Mouse (Mus musculus) hindbrain, embryonic 14.5 days (tissue): ENCODE data around the gene Nanos1. TPM values are rescaled to one million over a fixed set of nuclear protein-coding genes. Genes with fewer than 3 reads are reported as not detected.

Experiments used
- ATAC-seq: fragments of 200-750 bp; cut with Nextera tagmentation; 2 replicates; pipeline ENCODE4 v1.8.0; 2017; ENCODE audit warnings: moderate number of reproducible peaks, mild to moderate bottlenecking, moderate TSS enrichment, moderate library complexity; ENCODE audit not compliant: low FRiP score
- DNase-seq: peaks from one replicate; pipeline ENCODE4 v3.0.0-alpha.2; 2015; ENCODE audit warnings: low spot score
- H3K27ac ChIP-seq: fragments of 300-500 bp; sonication (generic); 2 replicates; pipeline ENCODE4 v1.5.1; 2014; ENCODE audit warnings: mild to moderate bottlenecking, moderate library complexity
- H3K27me3 ChIP-seq: fragments of 300-500 bp; sonication (generic); 2 replicates; pipeline ENCODE4 v1.6.1; 2014; ENCODE audit warnings: mild to moderate bottlenecking, low read length, mixed read lengths; ENCODE audit not compliant: control insufficient read depth, insufficient read depth
- H3K36me3 ChIP-seq: fragments of 300-500 bp; sonication (generic); replicated peaks from 2 replicates; pipeline ENCODE4 v1.6.1; 2014; ENCODE audit not compliant: control insufficient read depth, insufficient read depth
- H3K4me1 ChIP-seq: fragments of 300-500 bp; sonication (generic); replicated peaks from 2 replicates; pipeline ENCODE4 v1.6.1; 2014; ENCODE audit warnings: antibody characterized with exemption, low read length, mixed read lengths; ENCODE audit not compliant: control insufficient read depth, insufficient read depth
- H3K4me2 ChIP-seq: fragments of 300-500 bp; sonication (generic); replicated peaks from 2 replicates; pipeline ENCODE4 v1.6.1; 2014; ENCODE audit warnings: mild to moderate bottlenecking, moderate library complexity
- H3K4me3 ChIP-seq: fragments of 300-500 bp; sonication (generic); replicated peaks from 2 replicates; pipeline ENCODE4 v1.5.1; 2014; ENCODE audit warnings: mild to moderate bottlenecking, low read length
- H3K9ac ChIP-seq: fragments of 300-500 bp; sonication (generic); 2 replicates; pipeline ENCODE4 v1.6.1; 2014
- H3K9me3 ChIP-seq: fragments of 300-500 bp; sonication (generic); 2 replicates; pipeline ENCODE4 v1.6.1; 2016; ENCODE audit warnings: low read length; ENCODE audit not compliant: control insufficient read depth
- WGBS: fragments of 180-500 bp; shearing (Covaris S2); extraction: QIAGEN DNeasy Blood & Tissue Kit; methylation state at CpG from one replicate; pipeline ENCODE4 v1.1.7; 2014; 5-methylcytosine and 5-hydroxymethylcytosine counted together
- polyA plus RNA-seq: library from polyadenylated mRNA; unstranded; fragments of >200 nt; fragmentation: Nextera tagmentation; extraction: Ambion mirVana; gene quantifications from 2 replicates; pipeline ENCODE4 v1.2.1, GENCODE M21; 2014

Nanos1 gene
- polyA plus RNA-seq, 1 experiment from 2014 or later: 23.1 TPM

DNA sequence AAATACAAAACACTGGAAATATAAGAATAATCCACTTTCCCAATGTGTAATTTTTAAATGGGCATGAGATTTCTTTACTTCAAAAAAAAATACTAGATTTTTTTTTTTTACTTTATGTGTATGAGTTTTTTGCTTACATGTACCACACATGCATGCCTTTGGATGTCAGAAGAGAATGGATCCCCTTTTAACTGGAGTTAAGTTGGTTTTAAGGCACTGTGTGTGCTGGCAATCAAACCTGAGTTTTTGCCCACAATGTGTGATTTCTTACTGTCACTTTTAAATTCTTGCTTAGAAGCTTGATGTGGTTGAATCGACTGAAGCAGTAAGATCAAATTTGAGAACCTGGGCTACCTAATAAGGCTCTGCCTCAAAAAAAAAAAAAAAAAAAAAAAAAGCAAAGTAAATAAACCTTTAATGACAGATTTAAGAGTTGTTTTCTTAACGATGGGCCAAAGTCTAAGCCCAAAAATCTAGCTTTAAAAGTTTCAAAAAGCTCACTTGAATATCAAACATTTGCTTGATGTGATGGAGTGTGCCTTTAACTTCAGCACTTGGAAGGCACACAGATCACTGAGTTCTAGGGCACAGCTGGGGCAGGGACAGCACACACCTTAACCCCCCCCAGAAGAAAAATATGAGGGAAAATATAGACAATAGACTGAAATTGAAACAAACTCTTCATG, 31.8 kb downstream of the Nanos1 start:
- H3K36me3 ChIP-seq: no peaks in the 10 kb centered on the region
- no peaks in the 10 kb centered on the region for H3K9me3 ChIP-seq
- no peak overlapping the region for H3K4me3 ChIP-seq
- no peak overlapping the region for H3K27ac ChIP-seq
- ATAC-seq (no peak), DNase-seq (no peak)
- 72% methylated on average over 2 of the region's 2 CpGs for WGBS
- H3K27me3 ChIP-seq: no peaks in the 10 kb centered on the region
- peak overlapping the region; percentile 95 for H3K4me2 ChIP-seq
- no peak overlapping the region for H3K9ac ChIP-seq
- peaks cover 19% of the 10 kb centered on the region for H3K4me1 ChIP-seq

DNA sequence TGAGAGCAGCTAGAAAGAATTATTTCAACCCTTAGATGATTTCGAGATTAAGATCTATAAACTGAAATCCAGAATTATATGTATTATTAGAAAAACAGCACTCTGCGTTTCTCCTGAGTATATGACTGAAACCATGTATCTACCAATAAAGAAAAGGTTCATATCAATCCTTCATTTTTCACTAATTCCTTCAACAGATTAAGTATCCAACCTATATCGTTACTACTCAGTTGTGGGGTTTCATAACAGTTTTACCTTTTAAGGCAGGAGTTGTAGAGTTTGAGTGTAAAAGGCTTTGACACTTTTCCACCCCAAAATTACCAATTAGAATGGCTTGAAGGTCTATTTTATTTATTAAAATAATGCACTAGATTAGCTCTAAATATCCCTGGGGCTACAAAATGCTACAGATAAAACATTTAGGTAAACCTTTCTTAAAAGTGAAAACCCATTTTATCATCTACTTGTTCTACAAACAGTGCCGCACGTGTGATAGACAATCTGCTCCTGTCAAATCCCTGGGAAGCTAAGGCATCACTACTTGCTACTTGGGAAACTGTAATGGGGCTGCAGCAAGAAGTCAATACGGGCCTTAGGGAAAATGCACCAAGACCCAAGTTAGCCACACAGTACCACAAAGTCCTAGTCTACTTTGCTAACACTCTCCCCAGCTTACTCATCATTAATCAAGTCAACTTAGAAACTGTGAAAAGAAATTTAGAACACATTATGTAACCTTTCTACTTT, 32.6 kb downstream of the Nanos1 start:
- H3K9me3 ChIP-seq: no peaks in the 10 kb centered on the region
- H3K4me2 ChIP-seq: peak overlapping the region; percentile 95
- no peak overlapping the region for H3K27ac ChIP-seq
- peak overlapping the region; percentile 87 for H3K4me3 ChIP-seq
- peaks cover 19% of the 10 kb centered on the region for H3K4me1 ChIP-seq
- no peaks in the 10 kb centered on the region for H3K36me3 ChIP-seq
- WGBS: 50% methylated on average over 6 of the region's 6 CpGs
- no peaks in the 10 kb centered on the region for H3K27me3 ChIP-seq
- no peak for ATAC-seq
- peak overlapping the region; percentile 36; the same call in 1 of the 2 replicates for H3K9ac ChIP-seq
- DNase-seq: no peak

DNA sequence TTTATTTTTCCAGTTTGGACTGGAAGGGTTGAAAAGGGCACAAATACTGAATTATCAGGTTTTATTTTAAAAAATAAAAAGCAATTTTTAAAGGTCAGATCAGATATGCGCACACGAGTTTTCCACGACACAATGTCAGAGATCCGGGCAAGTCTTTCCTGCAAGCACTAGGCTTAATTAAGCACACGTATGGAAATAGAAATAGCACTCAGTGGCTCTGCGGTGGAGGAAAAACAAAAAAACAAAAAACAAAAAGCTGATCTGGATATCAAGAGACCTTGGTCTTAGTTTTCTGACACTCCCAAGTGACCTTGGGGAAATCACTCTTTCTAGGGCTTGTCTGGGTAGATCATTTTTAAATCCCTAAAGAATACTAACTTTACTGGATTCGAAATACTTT, 33.7 kb downstream of the Nanos1 start:
- no peak for ATAC-seq
- Histone ChIP-seq H3K4me1 (peaks cover 19% of the 10 kb centered on the region), H3K36me3 (no peaks in the 10 kb centered on the region), H3K9me3 (no peaks in the 10 kb centered on the region), H3K9ac (peak overlapping the region; percentile 100), H3K27ac (peak overlapping the region; percentile 98), H3K4me2 (peak overlapping the region; percentile 95), H3K27me3 (no peaks in the 10 kb centered on the region), H3K4me3 (peak overlapping the region; percentile 87)
- DNase-seq: no peak
- WGBS: 3% methylated on average over 7 of the region's 7 CpGs

DNA sequence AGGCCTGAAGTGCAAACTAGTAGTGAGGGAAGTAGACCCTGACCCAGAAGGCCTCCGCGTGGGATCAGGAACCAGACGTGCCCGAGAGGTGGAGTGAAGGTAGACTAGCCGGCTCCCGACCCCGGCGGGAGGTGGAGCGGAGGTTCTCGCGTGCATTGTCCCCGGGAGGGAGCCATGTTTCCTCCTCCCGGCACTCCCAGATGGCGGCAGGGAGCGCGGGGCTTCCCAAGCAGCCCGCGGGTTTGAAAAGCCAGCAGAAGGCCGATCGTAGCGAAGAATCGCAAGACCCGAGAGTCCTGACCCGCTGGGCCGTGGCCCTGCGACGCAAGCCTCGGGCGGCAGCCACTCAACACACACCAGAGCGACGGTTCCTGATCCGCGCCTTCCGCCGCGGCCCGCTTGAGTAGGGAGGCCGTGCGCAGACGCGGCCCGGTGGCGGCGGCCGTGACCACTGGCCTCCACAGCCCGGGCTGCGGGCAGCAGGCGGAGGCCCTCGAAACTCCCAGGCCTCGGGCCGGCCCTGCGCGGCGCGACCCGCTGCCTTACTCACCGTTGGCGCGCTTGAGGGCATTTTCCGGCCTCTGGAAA, 34.2 kb downstream of the Nanos1 start:
- peak overlapping the region; percentile 100 for H3K9ac ChIP-seq
- DNase-seq (peak; percentile 30), ATAC-seq (peak; percentile 75)
- H3K4me2 ChIP-seq: peak overlapping the region; percentile 95
- WGBS: under 1% methylated on average over 59 of the region's 60 CpGs
- H3K36me3 ChIP-seq: no peaks in the 10 kb centered on the region
- H3K27me3 ChIP-seq: no peaks in the 10 kb centered on the region
- H3K27ac ChIP-seq: peak overlapping the region; percentile 98
- H3K4me1 ChIP-seq: peaks cover 19% of the 10 kb centered on the region
- peak overlapping the region; percentile 87 for H3K4me3 ChIP-seq
- no peaks in the 10 kb centered on the region for H3K9me3 ChIP-seq

DNA sequence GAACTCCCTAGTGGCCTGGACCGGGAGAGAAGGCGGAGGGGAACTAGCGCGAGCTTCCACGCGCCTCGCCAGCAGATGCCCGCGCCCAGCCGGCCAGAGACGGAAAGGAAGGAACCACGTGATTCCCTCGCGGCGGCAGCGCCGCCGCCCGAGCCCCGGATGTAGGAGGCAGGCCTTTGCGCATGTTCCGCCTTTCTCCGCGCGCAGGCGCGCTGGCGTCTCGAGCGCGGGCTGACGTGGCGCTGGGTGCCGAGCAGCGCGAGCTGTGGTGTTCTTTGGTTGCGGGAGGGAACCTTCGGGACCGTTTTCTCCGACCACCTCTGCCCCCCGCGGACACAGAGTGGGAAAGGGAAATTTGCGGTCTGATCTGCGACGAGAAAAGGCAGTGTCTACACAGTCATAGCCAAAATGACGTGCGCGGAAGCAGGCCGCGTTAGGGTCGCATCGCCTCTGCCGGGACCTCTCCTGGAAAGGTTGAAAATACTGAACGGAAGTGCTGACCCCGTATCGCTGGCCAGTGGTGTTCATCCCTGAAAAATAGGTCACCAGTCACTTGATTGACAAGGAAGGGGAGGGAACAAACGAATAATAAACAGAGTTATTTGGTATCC, 34.9 kb downstream of the Nanos1 start, which contains the start of gene Eif3a:
Eif3a (minus strand) TSS at position 108 of the 611 bp plus-strand sequence.
- under 1% methylated on average over 57 of the region's 57 CpGs for WGBS
- peak; percentile 98 for ATAC-seq

DNA sequence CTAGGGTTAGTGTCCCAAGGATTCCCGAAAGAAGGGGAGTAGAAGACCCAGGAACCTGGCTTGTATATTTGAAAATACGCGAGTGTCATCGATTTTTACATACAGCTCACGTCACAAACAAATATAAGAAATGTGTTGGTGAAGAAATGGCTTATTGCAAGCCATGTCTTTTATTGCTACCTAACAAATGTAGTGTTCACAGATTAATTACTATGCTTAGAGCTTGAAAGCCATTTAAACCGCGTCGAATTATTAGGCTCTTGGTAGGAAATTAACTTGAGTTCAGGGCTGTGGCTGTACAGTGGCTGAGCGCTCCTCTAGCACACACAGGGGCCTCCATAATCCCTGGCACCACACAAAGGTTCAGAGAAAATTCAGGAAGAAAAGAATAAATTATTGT, 35.4 kb downstream of the Nanos1 start:
- H3K4me1 ChIP-seq: peaks cover 19% of the 10 kb centered on the region

More for the DNA sequence above, 34.9 kb downstream of the Nanos1 start, which contains the start of gene Eif3a:
- Histone ChIP-seq H3K4me1 (peaks cover 19% of the 10 kb centered on the region), H3K27me3 (no peaks in the 10 kb centered on the region), H3K4me3 (peak within 1 kb of the TSS; percentile 87), H3K9me3 (no peaks in the 10 kb centered on the region), H3K9ac (peak within 1 kb of the TSS; percentile 100), H3K4me2 (peak within 1 kb of the TSS; percentile 95), H3K36me3 (no peaks in the 10 kb centered on the region), H3K27ac (peak within 1 kb of the TSS; percentile 98)
- DNase-seq: peak; percentile 95

DNA sequence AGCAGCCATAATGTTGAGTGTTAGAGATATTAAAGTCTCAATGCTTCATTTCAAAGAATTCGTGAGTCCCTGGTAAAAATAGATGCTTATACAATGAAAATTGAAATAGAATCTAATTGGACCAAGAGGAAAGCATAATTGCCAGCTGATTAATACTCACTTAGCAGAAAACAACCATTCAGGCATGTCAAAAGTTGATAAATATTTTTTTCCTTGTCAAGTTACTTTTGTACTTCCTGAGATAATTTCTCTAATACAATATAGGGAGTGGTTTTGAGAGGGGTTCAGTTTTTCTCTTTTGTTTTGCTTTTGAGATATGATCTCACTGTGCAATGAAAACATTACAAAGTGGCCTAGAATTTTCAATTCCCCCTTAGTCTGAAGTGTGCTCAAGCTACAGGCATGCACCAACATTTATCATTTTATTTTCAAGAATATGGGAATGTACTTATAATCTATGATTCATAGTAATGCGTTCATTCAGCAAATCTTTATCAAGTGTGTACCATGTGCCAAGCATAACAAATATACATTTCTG, 37.5 kb downstream of the Nanos1 start:
- H3K4me1 ChIP-seq: peaks cover 14% of the 10 kb centered on the region
- H3K27ac ChIP-seq: no peak overlapping the region
- no peak overlapping the region for H3K4me2 ChIP-seq
- no peak for ATAC-seq
- 88% methylated on average over 2 of the region's 2 CpGs for WGBS
- no peak for DNase-seq
- no peaks in the 10 kb centered on the region for H3K9me3 ChIP-seq
- no peaks in the 10 kb centered on the region for H3K36me3 ChIP-seq
- H3K4me3 ChIP-seq: no peak overlapping the region
- no peaks in the 10 kb centered on the region for H3K27me3 ChIP-seq
- no peak overlapping the region for H3K9ac ChIP-seq

More for the DNA sequence above, 35.4 kb downstream of the Nanos1 start:
- Histone ChIP-seq H3K27me3 (no peaks in the 10 kb centered on the region), H3K4me2 (peak overlapping the region; percentile 95), H3K4me3 (peak overlapping the region; percentile 87), H3K36me3 (no peaks in the 10 kb centered on the region), H3K27ac (peak overlapping the region; percentile 98), H3K9ac (peak overlapping the region; percentile 100), H3K9me3 (no peaks in the 10 kb centered on the region)
- DNase-seq: peak; percentile 50
- WGBS: 9% methylated on average over 9 of the region's 9 CpGs
- no peak for ATAC-seq

DNA sequence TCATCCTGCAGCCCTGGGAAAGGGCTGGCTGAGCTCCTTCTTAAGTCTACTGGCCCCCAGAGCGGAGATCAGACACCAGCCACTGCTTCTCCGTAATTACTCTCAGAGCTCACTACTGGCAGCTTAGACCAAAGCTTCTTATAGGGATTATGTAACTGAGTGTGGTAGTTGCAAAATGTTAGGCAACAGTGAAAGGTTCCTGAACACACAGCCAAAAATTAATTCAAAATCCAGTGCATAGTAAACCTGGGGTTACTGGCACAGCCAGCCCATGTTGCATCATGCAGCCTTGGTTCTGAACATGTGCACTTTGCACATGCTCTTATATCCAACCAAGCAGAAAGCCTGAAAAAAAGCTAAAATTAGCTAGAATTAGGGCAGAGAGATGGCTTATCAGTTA, 39.5 kb downstream of the Nanos1 start:
- H3K9me3 ChIP-seq: no peaks in the 10 kb centered on the region
- no peak overlapping the region for H3K4me2 ChIP-seq
- H3K4me1 ChIP-seq: no peaks in the 10 kb centered on the region
- no peak for ATAC-seq
- no peak for DNase-seq
- 83% methylated on average over 2 of the region's 2 CpGs for WGBS
- no peaks in the 10 kb centered on the region for H3K36me3 ChIP-seq
- H3K9ac ChIP-seq: no peak overlapping the region
- H3K4me3 ChIP-seq: no peak overlapping the region
- no peaks in the 10 kb centered on the region for H3K27me3 ChIP-seq
- H3K27ac ChIP-seq: no peak overlapping the region

DNA sequence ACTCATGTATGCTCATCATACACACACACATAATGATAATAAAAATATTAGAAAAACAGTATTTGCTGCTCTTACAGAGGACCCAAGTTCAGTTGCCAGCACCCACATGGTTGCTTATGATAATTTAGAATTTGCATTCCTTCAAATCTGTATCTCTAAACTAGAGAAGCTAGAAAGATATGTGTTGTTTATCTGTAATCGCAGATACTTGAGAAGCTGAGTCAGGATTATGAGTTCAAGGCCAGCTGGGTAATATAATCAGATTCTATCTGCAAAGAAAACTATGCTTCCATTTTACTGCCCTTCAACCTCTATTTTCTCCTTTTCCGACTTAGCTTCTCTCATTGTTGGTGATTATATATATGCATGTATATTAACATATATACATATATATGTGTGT, 41.6 kb downstream of the Nanos1 start:
- DNase-seq (no peak), ATAC-seq (no peak)
- H3K4me1 ChIP-seq: no peaks in the 10 kb centered on the region
- H3K36me3 ChIP-seq: no peaks in the 10 kb centered on the region
- H3K27me3 ChIP-seq: no peaks in the 10 kb centered on the region
- H3K4me3 ChIP-seq: no peak overlapping the region
- no peaks in the 10 kb centered on the region for H3K9me3 ChIP-seq
- H3K4me2 ChIP-seq: no peak overlapping the region
- no peak overlapping the region for H3K9ac ChIP-seq
- 89% methylated on average over 2 of the region's 2 CpGs for WGBS
- no peak overlapping the region for H3K27ac ChIP-seq
